Mouse (Mus musculus) stomach, postnatal 0 days (tissue): ENCODE data around the gene Dnah10. TPM values are rescaled to one million over a fixed set of nuclear protein-coding genes. Genes with fewer than 3 reads are reported as not detected.

Experiments used
- ATAC-seq: fragments of 200-750 bp; cut with Nextera tagmentation; 2 replicates; pipeline ENCODE4 v1.8.0; 2017; ENCODE audit not compliant: low FRiP score, low TSS enrichment
- DNase-seq: peaks from one replicate; pipeline ENCODE4 v3.0.0-alpha.2; 2016; ENCODE audit warnings: low spot score
- H3K27ac ChIP-seq: fragments of 300-500 bp; sonication (generic); replicated peaks from 2 replicates; pipeline ENCODE4 v1.5.1; 2014; ENCODE audit warnings: mild to moderate bottlenecking, control low read depth
- H3K27me3 ChIP-seq: fragments of 300-500 bp; sonication (generic); 2 replicates; pipeline ENCODE4 v1.6.1; 2014; ENCODE audit warnings: low read length; ENCODE audit not compliant: control insufficient read depth, insufficient read depth
- H3K36me3 ChIP-seq: fragments of 300-500 bp; sonication (generic); 2 replicates; pipeline ENCODE4 v1.6.1; 2014; ENCODE audit warnings: low read length, mixed read lengths; ENCODE audit not compliant: control insufficient read depth, insufficient read depth
- H3K4me1 ChIP-seq: fragments of 300-500 bp; sonication (generic); replicated peaks from 2 replicates; pipeline ENCODE4 v1.6.1; 2014; ENCODE audit warnings: antibody characterized with exemption; ENCODE audit not compliant: control insufficient read depth, insufficient read depth
- H3K4me2 ChIP-seq: fragments of 300-500 bp; sonication (generic); replicated peaks from 2 replicates; pipeline ENCODE4 v1.6.1; 2014; ENCODE audit warnings: low read depth, mild to moderate bottlenecking, control low read depth, moderate library complexity
- H3K4me3 ChIP-seq: fragments of 300-500 bp; sonication (generic); 2 replicates; pipeline ENCODE4 v1.5.1; 2014; ENCODE audit warnings: low read depth, low read length, control low read depth
- H3K9ac ChIP-seq: fragments of 300-500 bp; sonication (generic); 2 replicates; pipeline ENCODE4 v1.6.1; 2014; ENCODE audit warnings: mild to moderate bottlenecking, low read length, control low read depth, mixed read lengths
- H3K9me3 ChIP-seq: fragments of 300-500 bp; sonication (generic); 2 replicates; pipeline ENCODE4 v1.6.1; 2016; ENCODE audit warnings: low read length; ENCODE audit not compliant: control insufficient read depth
- CTCF ChIP-seq: IDR thresholded peaks from 2 replicates; pipeline ENCODE4 v1.5.1; 2016; ENCODE audit warnings: antibody characterized with exemption, low read depth, mild to moderate bottlenecking, moderate library complexity
- EP300 ChIP-seq: optimal IDR thresholded peaks from 2 replicates; pipeline ENCODE3; 2016; ENCODE audit warnings: antibody characterized with exemption
- WGBS: fragments of 180-500 bp; shearing (Covaris S2); extraction: QIAGEN DNeasy Blood & Tissue Kit; methylation state at CpG from one replicate; pipeline ENCODE4 v1.1.7; 2014; 5-methylcytosine and 5-hydroxymethylcytosine counted together
- polyA plus RNA-seq: library from polyadenylated mRNA; unstranded; fragments of >200 nt; fragmentation: Nextera tagmentation; extraction: Ambion mirVana; gene quantifications from 2 replicates; pipeline ENCODE4 v1.2.1, GENCODE M21; 2015

The Dnah10 gene
- polyA plus RNA-seq, 1 experiment from 2014 or later, result 0.10 TPM

DNA sequence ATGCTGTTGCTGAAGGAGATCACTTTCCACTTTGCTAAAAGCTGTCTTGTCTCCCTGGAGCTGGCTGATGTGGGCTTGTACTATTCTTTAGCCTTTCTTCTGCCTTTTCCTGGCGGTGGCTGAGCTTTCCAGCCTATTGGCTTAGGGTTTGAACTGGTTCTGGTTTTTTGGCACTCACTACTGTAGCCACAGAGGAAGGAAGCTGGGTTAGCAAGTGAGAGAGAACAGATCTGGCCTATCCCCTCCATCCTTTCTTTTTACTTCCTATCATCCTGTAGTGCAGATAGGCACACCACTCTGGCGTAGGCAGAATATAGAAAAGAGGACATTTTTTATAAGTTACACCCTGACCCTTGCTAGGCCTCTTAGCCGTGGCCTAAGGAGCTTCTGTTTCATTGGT is 148.2 kb downstream of the Dnah10 start:
- Histone ChIP-seq H3K4me1 (peaks cover 10% of the 10 kb centered on the region), H3K36me3 (no peaks in the 10 kb centered on the region), H3K4me3 (no peak overlapping the region), H3K9me3 (no peaks in the 10 kb centered on the region), H3K27me3 (no peaks in the 10 kb centered on the region), H3K4me2 (no peak overlapping the region), H3K27ac (no peak overlapping the region), H3K9ac (peak overlapping the region; percentile 13; the same call in 1 of the 2 replicates)
- DNase-seq (no peak), ATAC-seq (no peak)
- no peak for TF ChIP-seq EP300
- TF ChIP-seq CTCF, result no peak
- 86% methylated on average over 3 of the region's 3 CpGs for WGBS

DNA sequence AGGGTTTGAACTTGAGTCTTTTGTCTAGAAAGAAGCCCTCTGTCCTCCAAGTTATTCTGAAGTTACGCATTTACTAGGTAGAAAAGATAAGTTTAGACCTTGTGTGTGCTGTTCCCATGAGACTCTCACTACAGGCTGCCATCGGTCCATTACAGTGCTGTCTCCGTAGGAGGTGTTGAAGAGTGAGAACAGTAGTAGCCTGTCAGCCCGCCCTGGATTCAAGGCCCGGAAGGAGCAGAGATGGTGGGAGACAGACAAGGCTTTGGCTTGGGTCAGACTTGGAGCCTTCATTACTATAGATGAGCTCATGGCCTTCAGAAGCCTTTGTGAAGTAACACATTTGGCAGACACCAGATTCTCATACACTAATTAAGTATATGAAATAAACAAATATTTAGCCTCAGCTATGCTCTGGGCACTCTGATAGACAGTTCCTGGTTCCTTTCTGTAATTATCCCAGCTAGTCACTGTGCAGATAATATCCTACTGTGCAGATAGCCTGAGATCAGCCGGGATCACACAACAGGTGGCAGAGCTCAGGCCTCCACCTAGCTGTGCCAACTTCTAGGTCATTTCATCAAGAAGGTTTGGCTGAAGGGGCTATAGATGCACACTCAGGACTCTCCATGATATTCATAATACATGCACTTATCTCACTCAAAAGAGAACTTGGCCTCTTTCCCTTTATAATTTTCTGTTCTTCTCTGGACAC is 149.2 kb downstream of the Dnah10 start:
- Histone ChIP-seq H3K9me3 (no peaks in the 10 kb centered on the region), H3K4me2 (no peak overlapping the region), H3K4me3 (no peak overlapping the region), H3K27me3 (no peaks in the 10 kb centered on the region), H3K9ac (no peak overlapping the region), H3K36me3 (no peaks in the 10 kb centered on the region; the same call in 1 of the 2 replicates), H3K27ac (no peak overlapping the region), H3K4me1 (peaks cover 10% of the 10 kb centered on the region)
- WGBS, result 77% methylated on average over 6 of the region's 6 CpGs
- ATAC-seq, result no peak
- DNase-seq, result no peak
- no peak for TF ChIP-seq EP300
- no peak for TF ChIP-seq CTCF

DNA sequence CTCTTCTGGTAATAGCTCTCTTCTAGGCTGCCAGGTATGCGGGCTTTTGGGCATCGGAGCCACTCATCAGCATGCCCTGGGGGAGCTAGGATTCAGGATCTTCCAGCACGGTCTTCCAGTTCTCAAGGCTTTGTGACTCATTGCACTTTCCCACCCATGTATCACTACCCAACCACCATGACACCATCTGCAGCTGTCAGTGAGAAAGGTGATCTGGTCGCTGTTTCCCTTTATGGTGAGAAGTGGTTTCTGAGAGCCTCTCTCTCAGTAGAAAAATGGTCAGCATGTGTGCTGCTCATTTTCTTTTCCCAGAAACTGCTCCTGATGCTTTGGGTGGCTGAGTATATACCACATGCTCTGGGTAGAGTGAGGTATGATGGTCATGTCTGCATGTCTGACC is 154.4 kb downstream of the Dnah10 start:
- Histone ChIP-seq H3K9me3 (no peaks in the 10 kb centered on the region), H3K4me3 (no peak overlapping the region), H3K4me1 (no peaks in the 10 kb centered on the region), H3K4me2 (no peak overlapping the region), H3K27ac (no peak overlapping the region), H3K9ac (no peak overlapping the region), H3K27me3 (no peaks in the 10 kb centered on the region), H3K36me3 (peaks cover 3% of the 10 kb centered on the region)
- ATAC-seq, result no peak
- no peak for DNase-seq
- 93% methylated on average over 4 of the region's 4 CpGs for WGBS
- TF ChIP-seq CTCF (no peak), EP300 (no peak)

DNA sequence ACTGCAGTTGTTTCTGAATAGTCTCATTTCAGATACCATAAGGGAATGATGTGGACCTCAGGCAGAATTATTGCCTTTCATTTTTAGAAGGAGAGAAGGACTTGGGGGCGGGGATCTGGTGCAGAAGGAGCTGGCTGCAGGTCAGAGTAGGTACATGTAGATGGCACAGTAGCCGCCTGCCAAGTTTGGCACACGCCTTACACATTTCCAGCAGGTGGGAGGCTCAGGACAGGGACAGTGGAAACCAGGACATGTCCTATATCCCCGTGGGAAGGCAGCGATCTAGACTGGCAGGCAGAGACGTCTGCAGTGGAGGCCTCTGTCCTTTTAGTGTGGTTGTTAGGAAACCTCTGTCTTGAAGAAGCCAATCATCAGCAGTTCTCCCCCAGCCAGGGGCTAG is 154.9 kb downstream of the Dnah10 start:
- Histone ChIP-seq H3K36me3 (peaks cover 3% of the 10 kb centered on the region), H3K27ac (no peak overlapping the region), H3K4me1 (no peaks in the 10 kb centered on the region), H3K4me2 (no peak overlapping the region), H3K9ac (no peak overlapping the region), H3K9me3 (no peaks in the 10 kb centered on the region), H3K4me3 (no peak overlapping the region), H3K27me3 (no peaks in the 10 kb centered on the region)
- no peak for ATAC-seq
- DNase-seq, result no peak
- no peak for TF ChIP-seq EP300
- TF ChIP-seq CTCF, result no peak
- WGBS, result 86% methylated on average over 6 of the region's 6 CpGs

DNA sequence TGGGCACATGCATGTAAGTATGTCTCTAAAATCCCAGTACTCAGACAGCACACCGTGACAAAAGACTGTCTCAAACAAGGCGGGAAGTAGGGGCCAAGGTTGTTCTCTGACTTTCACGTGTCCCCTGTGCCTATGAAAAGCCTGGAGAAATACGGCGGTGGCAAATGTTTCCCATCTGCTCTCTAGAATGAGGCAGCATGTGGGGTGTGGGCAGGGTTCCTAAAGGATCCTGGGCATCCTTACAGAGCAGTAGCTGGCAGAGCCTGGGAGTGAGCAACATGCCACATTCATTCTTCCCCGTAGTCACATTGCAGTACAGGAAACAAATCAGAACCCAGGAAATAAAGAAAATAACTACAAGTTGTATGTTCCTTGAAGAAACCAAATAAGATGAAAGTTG is 159.0 kb downstream of the Dnah10 start:
- ATAC-seq (no peak), DNase-seq (no peak)
- Histone ChIP-seq H3K27me3 (no peaks in the 10 kb centered on the region), H3K9ac (no peak overlapping the region), H3K4me3 (no peak overlapping the region), H3K27ac (no peak overlapping the region), H3K9me3 (no peaks in the 10 kb centered on the region), H3K36me3 (peaks cover 15% of the 10 kb centered on the region), H3K4me1 (no peaks in the 10 kb centered on the region), H3K4me2 (no peak overlapping the region)
- WGBS, result 89% methylated on average over 6 of the region's 6 CpGs
- TF ChIP-seq CTCF (no peak), EP300 (no peak)

Other genes with a start within 250 kb of the Dnah10 start
- gene Rilpl2, start 246.7 kb upstream of the Dnah10 start, polyA plus RNA-seq, result 19.3 and 20.7 TPM in 2 replicates
- 9.1 and 10.8 TPM in 2 replicates for gene Snrnp35, start 242.0 kb upstream of the Dnah10 start, polyA plus RNA-seq
- 9.0 and 9.3 TPM in 2 replicates for gene Rilpl1, start 193.7 kb upstream of the Dnah10 start, polyA plus RNA-seq
- gene Tmed2, start 184.4 kb upstream of the Dnah10 start, polyA plus RNA-seq, result 544 and 572 TPM in 2 replicates
- 5.8 and 6.1 TPM in 2 replicates for gene Ddx55, start 172.2 kb upstream of the Dnah10 start, polyA plus RNA-seq
- 58.8 and 61.2 TPM in 2 replicates for gene Eif2b1, start 146.0 kb upstream of the Dnah10 start, polyA plus RNA-seq
- 24.9 and 27.6 TPM in 2 replicates for gene Gtf2h3, start 145.9 kb upstream of the Dnah10 start, polyA plus RNA-seq
- gene Atp6v0a2, start 96.5 kb upstream of the Dnah10 start, polyA plus RNA-seq, result 27.2 and 29.2 TPM in 2 replicates
- gene Ccdc92, start 137.3 kb downstream of the Dnah10 start, polyA plus RNA-seq, result 3.9 and 4.1 TPM in 2 replicates
- 39.7 and 41.5 TPM in 2 replicates for gene Zfp664, start 137.6 kb downstream of the Dnah10 start, polyA plus RNA-seq